Mouse (Mus musculus) hindlimb bud, embryonic 11.5 days (tissue): ENCODE measurements around the gene Rasgef1c.

Experiments
- DNase-seq: peaks from one replicate; pipeline ENCODE4 v3.0.0-alpha.2; 2012; ENCODE audit warnings: low read depth, low spot score; ENCODE audit errors: extremely low spot score

Rasgef1c gene

GRCm38 (mm10) chr11:50022085-50022484 lies 120.5 kb downstream of the Rasgef1c start:
- DNase-seq, result no peak

DNA sequence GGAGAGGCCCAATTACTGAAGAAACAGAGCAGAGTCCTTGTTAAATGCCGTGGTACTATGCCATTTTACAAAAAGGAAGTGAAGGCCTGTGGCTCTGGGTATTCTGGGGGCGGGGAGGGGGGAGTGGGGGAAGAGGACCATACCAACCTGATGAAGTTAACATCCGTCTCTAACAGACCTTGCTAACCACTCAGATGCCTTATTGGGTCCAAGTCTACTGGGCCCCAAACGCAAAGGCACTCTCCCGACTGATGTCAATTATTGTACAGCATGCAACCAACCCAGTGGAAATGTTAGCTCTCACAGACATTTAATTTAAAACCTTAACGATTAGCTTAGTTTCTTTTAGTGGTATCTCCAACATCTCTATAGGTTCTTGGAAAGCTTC lies 122.8 kb downstream of the Rasgef1c start:
- DNase-seq, result no peak

DNA sequence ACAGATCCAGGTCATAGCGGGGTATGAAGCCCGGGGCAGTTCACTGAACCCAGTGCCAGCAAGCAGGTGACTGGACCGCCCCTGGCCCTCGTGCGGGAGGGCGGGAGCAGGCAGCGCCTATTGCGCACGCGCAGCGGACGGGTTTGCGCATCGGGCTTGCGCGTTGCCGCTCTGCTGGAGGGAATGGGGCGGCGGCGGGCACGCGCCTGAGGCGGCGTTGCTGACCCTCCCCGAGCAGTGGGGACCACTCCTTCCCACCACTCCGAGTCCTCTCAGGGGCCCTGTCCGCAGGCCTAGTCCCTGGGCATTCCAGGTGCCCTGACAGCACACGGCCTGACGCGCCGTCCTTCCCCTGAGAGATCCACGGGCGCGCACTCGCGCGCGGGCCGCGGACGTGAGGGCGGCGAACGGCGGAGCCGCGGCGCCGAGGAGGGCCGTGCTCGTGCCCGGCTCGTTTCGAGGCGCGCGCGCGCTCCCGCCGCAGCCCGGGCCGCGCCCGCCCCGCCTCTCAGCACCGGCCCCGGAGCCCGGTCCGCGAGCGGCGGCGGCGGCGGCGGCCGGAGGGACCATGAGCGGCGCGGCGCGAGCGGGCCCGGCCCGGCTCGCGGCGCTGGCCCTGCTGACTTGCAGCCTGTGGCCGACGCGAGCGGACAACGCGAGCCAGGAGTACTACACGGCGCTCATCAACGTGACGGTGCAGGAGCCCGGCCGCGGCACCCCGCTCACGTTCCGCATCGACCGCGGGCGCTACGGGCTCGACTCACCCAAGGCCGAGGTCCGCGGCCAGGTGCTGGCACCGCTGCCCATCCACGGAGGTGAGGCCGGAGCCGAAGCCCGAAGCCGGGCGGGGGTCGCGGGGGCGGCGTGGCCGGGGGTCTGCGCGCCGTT lies 123.4 kb downstream of the Rasgef1c start, which contains the start of gene Rnf130:
TSS of gene Rnf130 (plus strand) at position 514 of the 888 bp plus-strand sequence.
- DNase-seq, result peak; percentile 72

DNA sequence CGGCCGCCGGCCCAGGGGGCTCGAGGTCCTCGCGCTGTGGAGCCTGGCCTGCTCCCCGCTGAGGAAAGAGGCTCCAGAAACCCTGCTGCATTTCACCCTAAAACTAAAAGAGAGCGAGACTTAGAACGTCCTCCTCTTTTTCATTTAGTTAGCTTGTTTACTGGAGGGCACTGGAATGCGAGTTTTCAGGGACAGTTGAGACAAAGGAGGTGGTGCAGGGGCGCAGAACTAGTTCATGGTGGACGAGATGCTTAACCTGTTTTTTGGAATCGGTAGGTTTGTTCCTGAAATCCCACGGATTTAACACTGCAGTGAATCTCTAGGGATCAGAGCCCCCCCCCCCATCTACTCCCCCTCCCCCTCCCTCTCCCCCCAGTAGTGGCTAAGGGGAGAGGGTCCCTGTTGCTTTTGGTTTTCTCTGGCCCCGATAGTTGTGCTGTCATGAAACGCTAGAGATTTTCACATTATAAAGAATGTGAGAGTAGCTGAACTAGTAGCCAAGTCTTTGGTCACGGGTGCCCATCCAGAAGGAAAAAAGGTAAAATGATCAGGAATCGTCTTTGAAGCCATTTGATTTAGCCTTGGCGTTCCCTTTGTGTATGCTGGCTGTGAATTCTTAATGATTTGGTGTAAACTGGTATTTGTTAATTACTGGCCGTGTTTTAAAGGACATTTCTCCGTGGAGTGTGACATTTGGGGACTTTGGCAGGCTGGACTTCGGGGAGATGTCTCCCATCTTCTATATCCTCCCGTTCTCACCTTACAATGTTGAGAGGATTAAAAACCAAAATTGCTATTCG lies 124.3 kb downstream of the Rasgef1c start:
- DNase-seq, result peak; percentile 24

- no peak for DNase-seq
Measured at GRCm38 (mm10) chr11:50026521-50027090, 125.0 kb downstream of the Rasgef1c start.

GRCm38 (mm10) chr11:50028416-50028815 lies 126.8 kb downstream of the Rasgef1c start:
- no peak for DNase-seq
